Mouse (Mus musculus): ENCODE results near the gene Chst8. TPM values are rescaled to one million over a fixed set of nuclear protein-coding genes. Genes with fewer than 3 reads are reported as not detected.

Gene Chst8
- polyA plus RNA-seq, 1 experiment from 2014 or later: 9.2 TPM

DNA sequence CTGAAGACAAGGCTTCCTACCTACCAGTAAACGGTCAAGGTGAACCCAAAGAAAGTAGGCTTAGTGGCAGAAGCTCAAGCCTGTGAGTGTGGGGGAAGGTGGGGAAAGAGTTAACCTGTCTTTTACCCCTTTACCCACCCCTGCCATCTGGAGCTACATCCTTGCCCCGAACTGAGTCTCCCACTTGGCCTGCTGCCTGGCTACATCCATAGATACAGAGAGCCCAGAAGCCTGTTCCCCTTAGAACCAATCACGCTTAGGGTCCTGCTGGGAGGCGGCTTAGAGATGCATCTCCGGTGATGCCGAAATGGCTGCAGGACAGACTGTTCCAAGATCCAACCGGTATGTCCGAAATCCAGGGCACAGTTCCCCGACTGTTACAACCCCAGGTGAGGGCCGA is 1.5 kb downstream of the Chst8 start:
- peaks cover 10% of the 10 kb centered on the region for H3K27me3 ChIP-seq (replicated peaks; ENCODE audit: control insufficient read depth, insufficient read depth, low read length)
- H3K9ac ChIP-seq (ENCODE audit: low read depth, low read length): peak overlapping the region; percentile 71
- no peaks in the 10 kb centered on the region for H3K9me3 ChIP-seq (ENCODE audit: control insufficient read depth, low read length)
- peak overlapping the region; percentile 74 for H3K4me3 ChIP-seq (ENCODE audit: low read length)
- no peak overlapping the region for H3K27ac ChIP-seq (ENCODE audit: low read depth, low read length)
- ATAC-seq: no peak
- WGBS: 5% methylated on average over 10 of the region's 10 CpGs
- peak overlapping the region; percentile 97 for H3K4me2 ChIP-seq (ENCODE audit: low read length)
- peaks cover 16% of the 10 kb centered on the region for H3K4me1 ChIP-seq (ENCODE audit: control insufficient read depth, insufficient read depth, low read depth, low read length)
- no peaks in the 10 kb centered on the region for H3K36me3 ChIP-seq (ENCODE audit: control insufficient read depth, insufficient read depth, low read length)

DNA sequence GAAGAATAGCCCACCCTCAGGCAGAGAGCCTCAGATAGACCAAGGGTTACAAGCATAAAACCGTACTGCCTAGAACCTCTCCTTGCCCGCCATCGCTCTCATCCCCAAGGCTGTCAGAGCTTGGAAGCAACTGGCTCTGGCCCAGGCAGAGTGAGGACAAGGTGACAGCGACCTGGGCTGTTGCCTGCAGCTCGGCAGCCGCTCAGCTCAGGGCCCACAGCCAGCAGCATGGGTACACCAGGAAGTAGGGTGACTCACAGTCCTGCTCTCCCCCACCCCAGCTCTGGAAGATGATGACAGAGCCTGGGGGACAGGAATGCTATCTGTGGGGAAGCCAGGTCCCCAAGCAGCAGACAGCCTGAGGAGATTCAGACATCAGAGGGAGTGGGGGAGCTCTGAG is 6.2 kb downstream of the Chst8 start:
- Histone ChIP-seq H3K27me3 (replicated peaks; ENCODE audit: control insufficient read depth, insufficient read depth, low read length) (no peaks in the 10 kb centered on the region), H3K9me3 (ENCODE audit: control insufficient read depth, low read length) (no peaks in the 10 kb centered on the region), H3K4me1 (ENCODE audit: control insufficient read depth, insufficient read depth, low read depth, low read length) (peaks cover 8% of the 10 kb centered on the region), H3K36me3 (ENCODE audit: control insufficient read depth, insufficient read depth, low read length) (no peaks in the 10 kb centered on the region), H3K4me3 (ENCODE audit: low read length) (no peak overlapping the region), H3K27ac (ENCODE audit: low read depth, low read length) (no peak overlapping the region), H3K9ac (ENCODE audit: low read depth, low read length) (no peak overlapping the region), H3K4me2 (ENCODE audit: low read length) (no peak overlapping the region)
- WGBS: 72% methylated on average over 6 of the region's 6 CpGs
- ATAC-seq: peak; percentile 35; the same call in 1 of the 2 replicates

DNA sequence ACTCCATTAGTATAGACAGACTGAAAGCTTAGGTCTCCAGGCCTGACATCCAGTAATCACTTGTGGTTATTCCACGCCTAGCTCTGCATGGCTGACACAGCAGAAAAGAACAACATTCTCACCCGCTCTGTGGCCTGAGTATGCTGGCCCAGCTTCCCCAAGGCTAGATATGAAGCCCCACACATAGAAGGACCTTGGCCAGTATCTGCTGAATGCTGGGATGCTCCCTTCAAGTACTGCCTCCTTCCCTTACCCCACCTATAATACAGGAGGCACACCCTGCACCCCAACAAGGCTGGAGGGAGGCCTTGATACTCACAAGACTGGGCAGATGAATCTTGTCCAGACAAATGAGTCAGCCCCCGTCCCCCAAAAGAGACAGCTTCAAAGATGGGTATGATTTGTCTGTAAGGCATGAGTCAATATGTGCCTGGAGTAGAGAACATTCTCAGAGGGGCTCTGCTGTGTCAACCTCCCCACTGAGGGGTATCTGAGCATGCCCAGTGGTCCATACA is 6.8 kb downstream of the Chst8 start:
- Histone ChIP-seq H3K9ac (ENCODE audit: low read depth, low read length) (no peak overlapping the region), H3K27me3 (replicated peaks; ENCODE audit: control insufficient read depth, insufficient read depth, low read length) (no peaks in the 10 kb centered on the region), H3K4me1 (ENCODE audit: control insufficient read depth, insufficient read depth, low read depth, low read length) (peaks cover 2% of the 10 kb centered on the region), H3K4me3 (ENCODE audit: low read length) (no peak overlapping the region), H3K27ac (ENCODE audit: low read depth, low read length) (no peak overlapping the region), H3K36me3 (ENCODE audit: control insufficient read depth, insufficient read depth, low read length) (no peaks in the 10 kb centered on the region), H3K4me2 (ENCODE audit: low read length) (no peak overlapping the region), H3K9me3 (ENCODE audit: control insufficient read depth, low read length) (no peaks in the 10 kb centered on the region)
- WGBS: 93% methylated on average over 3 of the region's 3 CpGs
- no peak for ATAC-seq

DNA sequence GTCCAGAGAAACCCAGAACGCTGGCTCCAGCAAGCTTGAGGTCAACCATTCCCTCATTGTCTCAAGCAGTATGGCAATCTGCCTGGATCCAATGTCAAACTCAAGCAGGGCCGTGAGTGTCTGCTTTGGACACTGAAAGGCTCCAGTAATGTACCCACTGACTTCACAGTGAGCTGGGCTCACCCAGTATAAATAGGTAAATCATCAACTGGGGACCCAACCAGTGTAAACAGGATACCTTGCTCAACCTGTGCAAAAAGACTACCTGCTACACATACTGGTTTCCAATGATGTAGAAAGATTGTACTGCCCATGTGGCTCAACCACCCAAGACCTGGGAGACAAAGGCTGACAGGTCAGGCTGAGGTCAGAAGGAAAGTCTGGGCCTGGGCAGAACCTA is 7.5 kb downstream of the Chst8 start:
- no peak overlapping the region for H3K4me3 ChIP-seq (ENCODE audit: low read length)
- H3K27me3 ChIP-seq (replicated peaks; ENCODE audit: control insufficient read depth, insufficient read depth, low read length): no peaks in the 10 kb centered on the region; the same call in 1 of the 2 replicates
- no peak for ATAC-seq
- peaks cover under 1% of the 10 kb centered on the region for H3K4me1 ChIP-seq (ENCODE audit: control insufficient read depth, insufficient read depth, low read depth, low read length)
- WGBS: 81% methylated on average over 2 of the region's 2 CpGs
- no peak overlapping the region for H3K9ac ChIP-seq (ENCODE audit: low read depth, low read length)
- H3K4me2 ChIP-seq (ENCODE audit: low read length): no peak overlapping the region
- no peaks in the 10 kb centered on the region for H3K9me3 ChIP-seq (ENCODE audit: control insufficient read depth, low read length)
- H3K36me3 ChIP-seq (ENCODE audit: control insufficient read depth, insufficient read depth, low read length): no peaks in the 10 kb centered on the region
- H3K27ac ChIP-seq (ENCODE audit: low read depth, low read length): no peak overlapping the region

DNA sequence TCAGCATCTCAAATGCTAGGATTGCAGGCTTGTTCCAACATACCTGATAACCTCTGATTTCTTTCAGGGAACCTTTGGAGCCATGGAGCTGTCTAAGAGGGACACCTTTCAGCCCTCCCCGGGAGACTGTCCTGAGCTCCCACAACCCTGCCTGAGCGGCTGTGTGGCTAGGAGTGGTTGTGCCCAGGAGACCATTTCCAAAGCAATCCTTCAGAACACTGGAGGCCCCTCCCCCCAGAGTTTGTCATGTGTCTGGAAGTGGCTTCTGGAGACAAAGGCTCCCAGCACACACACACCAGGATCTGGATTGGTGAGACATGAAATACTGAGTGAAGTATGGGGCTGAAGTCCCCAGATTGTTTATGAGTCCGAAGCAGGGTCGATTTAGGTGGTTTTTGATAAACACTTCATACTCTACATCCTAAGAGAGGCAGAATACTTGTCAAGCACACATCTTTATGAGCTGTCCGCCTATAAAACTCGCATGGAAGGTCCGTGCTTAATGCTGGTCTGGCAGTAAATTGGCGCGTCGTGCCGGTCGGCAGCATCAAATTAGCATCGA is 12.5 kb downstream of the Chst8 start:
- Histone ChIP-seq H3K9me3 (ENCODE audit: control insufficient read depth, low read length) (no peaks in the 10 kb centered on the region), H3K4me1 (ENCODE audit: control insufficient read depth, insufficient read depth, low read depth, low read length) (peaks cover 17% of the 10 kb centered on the region), H3K9ac (ENCODE audit: low read depth, low read length) (no peak overlapping the region), H3K36me3 (ENCODE audit: control insufficient read depth, insufficient read depth, low read length) (no peaks in the 10 kb centered on the region), H3K27ac (ENCODE audit: low read depth, low read length) (no peak overlapping the region), H3K4me3 (ENCODE audit: low read length) (no peak overlapping the region), H3K27me3 (replicated peaks; ENCODE audit: control insufficient read depth, insufficient read depth, low read length) (no peaks in the 10 kb centered on the region; the same call in 1 of the 2 replicates), H3K4me2 (ENCODE audit: low read length) (no peak overlapping the region)
- ATAC-seq: no peak
- WGBS: 33% methylated on average over 13 of the region's 13 CpGs

DNA sequence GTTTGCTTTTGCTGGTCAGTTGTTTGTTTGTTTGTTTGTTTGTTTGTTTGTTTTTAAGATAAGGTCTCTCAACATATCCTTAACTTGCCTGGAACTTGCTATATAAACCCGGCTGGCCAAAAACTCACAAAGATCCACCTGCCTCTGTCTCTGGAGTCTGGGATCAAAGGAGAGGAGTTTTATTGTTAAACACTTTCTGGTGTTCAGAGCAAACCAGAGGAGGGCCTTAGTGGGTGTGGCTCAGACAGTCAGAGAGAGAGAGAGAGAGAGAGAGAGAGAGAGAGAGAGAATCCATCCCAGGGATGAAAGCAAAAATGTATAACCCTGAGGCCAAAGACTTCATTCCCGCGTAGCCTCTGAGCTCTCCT is 13.1 kb downstream of the Chst8 start:
- Histone ChIP-seq H3K4me3 (ENCODE audit: low read length) (no peak overlapping the region), H3K9ac (ENCODE audit: low read depth, low read length) (no peak overlapping the region), H3K4me2 (ENCODE audit: low read length) (no peak overlapping the region), H3K4me1 (ENCODE audit: control insufficient read depth, insufficient read depth, low read depth, low read length) (peaks cover 17% of the 10 kb centered on the region), H3K27ac (ENCODE audit: low read depth, low read length) (no peak overlapping the region), H3K27me3 (replicated peaks; ENCODE audit: control insufficient read depth, insufficient read depth, low read length) (no peaks in the 10 kb centered on the region; the same call in 1 of the 2 replicates), H3K9me3 (ENCODE audit: control insufficient read depth, low read length) (no peaks in the 10 kb centered on the region), H3K36me3 (ENCODE audit: control insufficient read depth, insufficient read depth, low read length) (no peaks in the 10 kb centered on the region)
- no peak for ATAC-seq
- WGBS: 19% methylated on average over 3 of the region's 3 CpGs

DNA sequence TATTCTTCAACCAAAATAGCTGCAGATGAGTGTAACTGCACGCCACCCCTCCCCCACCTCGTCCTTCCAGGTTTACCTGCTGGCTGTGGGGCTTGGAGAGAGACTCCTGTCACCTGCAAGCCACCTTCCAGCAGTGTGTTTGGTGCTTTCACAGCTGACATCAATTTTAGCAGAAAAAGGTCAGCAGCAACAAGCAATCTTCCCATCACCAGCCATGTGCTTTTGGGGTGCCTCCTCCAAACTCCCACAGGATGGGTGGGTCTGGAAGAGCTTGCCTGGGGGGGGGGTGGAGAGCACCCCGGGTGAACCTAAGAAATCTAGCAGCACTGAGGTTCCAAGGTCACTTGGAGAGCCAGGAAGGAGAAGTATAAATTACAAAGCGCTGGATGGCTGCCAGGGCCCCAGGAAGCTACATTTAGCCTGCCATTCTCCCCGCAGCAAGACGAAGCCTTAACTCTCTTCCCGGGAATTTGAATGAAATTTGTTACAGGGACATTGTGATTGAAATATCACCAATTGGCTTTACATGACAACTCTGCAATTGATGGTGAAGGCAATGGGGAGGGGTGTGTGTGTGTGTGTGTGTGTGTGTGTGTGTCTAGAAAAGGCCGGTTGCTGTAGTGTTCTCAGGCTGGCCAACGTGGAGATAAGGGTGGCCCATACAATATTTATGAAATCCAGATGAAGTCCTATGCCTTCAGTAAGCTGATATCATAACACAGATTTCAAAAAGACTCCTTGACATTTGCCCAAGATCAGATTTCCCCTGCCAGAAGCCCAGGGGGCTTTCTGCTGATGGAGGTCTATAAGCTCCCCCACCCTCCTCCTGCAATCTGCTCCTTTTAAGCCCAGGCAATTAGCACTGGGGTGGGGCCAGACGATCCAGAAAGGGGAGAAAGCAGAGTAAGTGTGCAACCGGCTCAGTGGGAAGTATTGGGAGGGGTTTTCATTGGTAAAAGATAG is 13.8 kb downstream of the Chst8 start:
- WGBS: 12% methylated on average over 11 of the region's 11 CpGs
- Histone ChIP-seq H3K27ac (ENCODE audit: low read depth, low read length) (0 out of 2 replicates have a peak overlapping the region, but pooled peaks have one; percentile 1), H3K4me1 (ENCODE audit: control insufficient read depth, insufficient read depth, low read depth, low read length) (peaks cover 17% of the 10 kb centered on the region), H3K9me3 (ENCODE audit: control insufficient read depth, low read length) (no peaks in the 10 kb centered on the region), H3K36me3 (ENCODE audit: control insufficient read depth, insufficient read depth, low read length) (no peaks in the 10 kb centered on the region), H3K27me3 (replicated peaks; ENCODE audit: control insufficient read depth, insufficient read depth, low read length) (no peaks in the 10 kb centered on the region; the same call in 1 of the 2 replicates), H3K9ac (ENCODE audit: low read depth, low read length) (no peak overlapping the region; the same call in 1 of the 2 replicates), H3K4me3 (ENCODE audit: low read length) (no peak overlapping the region), H3K4me2 (ENCODE audit: low read length) (peak overlapping the region; percentile 29; the same call in 1 of the 2 replicates)
- peak; percentile 35 for ATAC-seq

DNA sequence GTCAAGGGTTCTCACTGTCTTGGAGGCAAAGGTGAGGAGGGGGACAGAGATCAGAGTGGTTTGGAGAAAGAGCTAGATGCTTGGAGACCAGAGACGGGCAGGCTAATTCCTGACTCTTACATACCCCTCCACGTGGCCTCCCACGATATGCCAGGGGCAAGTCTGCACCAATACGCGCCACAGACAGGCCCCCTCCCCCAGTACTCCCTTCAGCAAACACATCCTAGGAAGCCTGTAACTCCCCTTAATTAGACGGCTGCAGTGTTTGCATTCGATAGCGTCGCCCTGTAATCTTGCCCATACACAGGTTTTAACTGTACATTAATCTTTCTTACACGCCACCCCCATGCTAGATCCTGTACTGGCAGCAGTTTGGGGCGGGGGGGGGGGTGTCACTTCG is 14.5 kb downstream of the Chst8 start:
- no peak overlapping the region for H3K9ac ChIP-seq (ENCODE audit: low read depth, low read length)

DNA sequence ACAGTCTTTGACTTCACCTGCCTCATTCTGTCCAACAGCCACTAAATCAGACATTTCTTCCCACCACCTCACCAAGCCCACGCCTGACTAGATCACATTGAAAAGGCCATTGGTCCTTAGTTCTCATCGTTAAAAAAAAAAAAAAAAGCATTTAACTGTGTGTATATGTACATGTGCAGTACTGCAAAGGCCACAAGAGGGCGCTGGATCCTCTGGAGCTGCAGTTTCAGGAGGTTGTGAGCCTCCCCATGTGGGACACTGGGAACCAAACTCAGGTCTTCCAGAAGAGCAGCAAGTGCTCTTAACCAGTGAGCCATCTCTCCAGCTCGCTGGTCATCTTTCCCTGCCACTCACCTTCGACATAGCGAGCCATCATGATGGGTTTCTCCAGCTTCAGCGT is 22.1 kb downstream of the Chst8 start:
- Histone ChIP-seq H3K4me2 (ENCODE audit: low read length) (no peak overlapping the region), H3K27ac (ENCODE audit: low read depth, low read length) (no peak overlapping the region), H3K36me3 (ENCODE audit: control insufficient read depth, insufficient read depth, low read length) (no peaks in the 10 kb centered on the region), H3K9me3 (ENCODE audit: control insufficient read depth, low read length) (no peaks in the 10 kb centered on the region), H3K27me3 (replicated peaks; ENCODE audit: control insufficient read depth, insufficient read depth, low read length) (no peaks in the 10 kb centered on the region), H3K4me3 (ENCODE audit: low read length) (no peak overlapping the region), H3K4me1 (ENCODE audit: control insufficient read depth, insufficient read depth, low read depth, low read length) (no peaks in the 10 kb centered on the region), H3K9ac (ENCODE audit: low read depth, low read length) (no peak overlapping the region)
- ATAC-seq: no peak
- WGBS: 78% methylated on average over 7 of the region's 7 CpGs

More for the DNA sequence above, 14.5 kb downstream of the Chst8 start:
- Histone ChIP-seq H3K4me1 (ENCODE audit: control insufficient read depth, insufficient read depth, low read depth, low read length) (peaks cover 17% of the 10 kb centered on the region), H3K4me2 (ENCODE audit: low read length) (peak overlapping the region; percentile 29; the same call in 1 of the 2 replicates), H3K27ac (ENCODE audit: low read depth, low read length) (no peak overlapping the region), H3K36me3 (ENCODE audit: control insufficient read depth, insufficient read depth, low read length) (no peaks in the 10 kb centered on the region), H3K9me3 (ENCODE audit: control insufficient read depth, low read length) (no peaks in the 10 kb centered on the region), H3K4me3 (ENCODE audit: low read length) (no peak overlapping the region), H3K27me3 (replicated peaks; ENCODE audit: control insufficient read depth, insufficient read depth, low read length) (no peaks in the 10 kb centered on the region; the same call in 1 of the 2 replicates)
- 7% methylated on average over 12 of the region's 12 CpGs for WGBS
- peak; percentile 59 for ATAC-seq

All from hindbrain, embryonic 16.5 days (tissue).